Mouse (Mus musculus): ENCODE data around the gene Olfr1513.
"Not testable (repeated sequence)": the region's sequence is repeated elsewhere in the genome, so short reads cannot be mapped to it uniquely, and the experiment has no call there.

The Olfr1513 gene

DNA sequence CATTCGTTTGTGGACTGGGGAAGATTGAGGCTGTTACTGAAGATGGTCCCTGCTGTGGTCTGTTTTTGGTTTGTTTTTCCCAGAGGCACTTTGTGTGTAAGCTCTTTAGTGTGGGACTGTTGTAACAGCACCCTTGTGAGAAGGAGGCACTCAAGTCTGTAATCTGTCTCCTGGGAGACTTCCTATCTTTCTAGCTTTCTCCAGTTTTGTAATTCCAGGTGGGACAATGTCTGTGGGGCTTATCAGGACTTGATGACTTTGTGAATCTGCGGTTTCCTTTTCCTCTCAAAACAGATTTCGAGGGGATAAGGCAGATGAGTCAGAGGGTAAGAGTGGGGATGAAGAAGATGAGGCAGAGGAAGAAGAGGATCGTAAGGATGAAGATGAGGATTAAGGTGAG, at the start of gene Olfr1513:
TSS of gene Olfr1513 (minus strand) at position 101 of the 400 bp plus-strand sequence.
- ChIA-PET POLR2A (no interaction called here), CTCF (no interaction called here)

DNA sequence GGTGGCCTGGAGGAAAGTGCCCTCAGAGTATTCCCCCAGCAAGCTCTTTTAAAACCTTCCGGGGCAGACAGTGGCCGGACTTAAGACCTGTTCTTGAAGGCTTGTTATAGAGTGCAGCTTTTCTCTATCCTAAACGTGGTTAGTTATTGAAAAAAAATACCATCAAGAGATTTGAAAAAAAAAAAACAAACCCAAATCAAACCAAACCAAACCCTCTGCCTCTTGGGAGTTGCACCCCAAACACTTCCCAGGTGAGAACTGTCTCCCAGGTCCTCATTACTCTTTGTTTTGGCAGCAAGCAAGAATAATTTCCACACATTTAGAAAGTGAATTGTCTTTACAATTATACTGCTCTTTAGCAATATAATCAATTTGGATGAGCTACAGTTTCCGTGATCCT, 41.1 kb upstream of the Olfr1513 start, which contains the start of gene Olfr1511:
TSS of gene Olfr1511 (minus strand) at position 101 of the 400 bp plus-strand sequence.
- POLR2A ChIA-PET, result no interaction called here
- CTCF ChIA-PET, result no interaction called here

DNA sequence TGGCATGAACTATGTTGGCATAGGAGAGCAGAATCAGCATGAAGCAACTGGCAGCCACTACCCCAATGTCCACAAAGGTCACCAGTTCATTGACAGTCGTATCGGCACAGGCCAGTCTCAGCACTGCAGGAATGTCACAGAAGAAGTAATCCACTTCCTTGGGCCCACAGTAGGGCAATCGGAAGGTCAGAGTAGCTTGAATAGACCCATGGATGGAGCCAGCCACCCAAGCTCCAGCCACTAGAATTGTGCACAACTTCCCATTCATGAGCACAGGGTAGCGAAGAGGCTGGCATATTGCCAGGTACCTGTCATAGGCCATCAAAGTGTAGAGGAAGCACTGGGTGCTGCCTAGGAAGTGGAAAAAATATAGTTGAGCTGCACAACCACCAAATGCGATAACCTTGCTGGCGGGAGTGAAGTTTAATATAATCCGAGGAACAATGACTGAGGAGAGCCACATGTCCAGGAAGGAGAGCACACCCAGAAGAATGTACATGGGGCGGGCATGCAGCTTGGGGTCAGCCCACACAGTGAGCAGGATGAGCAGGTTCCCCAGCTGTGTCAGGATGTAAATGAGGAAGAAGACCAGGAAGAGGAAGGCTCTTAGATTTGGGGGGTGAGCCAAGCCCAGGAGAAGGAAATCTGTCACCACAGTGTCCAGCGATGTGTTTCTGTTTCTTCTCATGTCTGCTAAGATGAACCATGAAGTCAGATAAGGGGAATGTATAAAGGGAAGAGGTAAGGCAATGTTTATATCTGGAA, 34.1 kb upstream of the Olfr1513 start:
- POLR2A ChIA-PET, CTCF ChIA-PET: not testable (repeated sequence)

DNA sequence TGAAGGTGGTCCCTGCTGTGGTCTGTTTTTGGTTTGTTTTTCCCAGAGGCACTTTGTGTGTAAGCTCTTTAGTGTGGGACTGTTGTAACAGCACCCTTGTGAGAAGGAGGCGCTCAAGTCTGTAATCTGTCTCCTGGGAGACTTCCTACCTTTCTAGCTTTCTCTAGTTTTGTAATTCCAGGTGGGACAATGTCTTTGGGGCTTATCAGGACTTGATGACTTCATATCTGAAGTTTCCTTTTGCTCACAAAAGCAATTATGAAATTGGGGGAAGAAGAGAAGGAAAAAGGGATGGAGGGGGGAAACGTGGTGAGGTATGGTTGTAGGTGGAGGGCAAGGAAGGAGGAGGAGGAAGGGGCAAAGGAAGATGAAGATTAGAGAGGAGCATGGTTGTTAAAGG, 22.9 kb upstream of the Olfr1513 start, which contains the start of gene Olfr1512:
TSS of gene Olfr1512 (minus strand) at position 101 of the 400 bp plus-strand sequence.
- ChIA-PET CTCF (interaction anchor here in 1 of 4 experiments (0.7 kb wide), 1 partner anchor 24 kb away, joined by 4 read pairs; no protein-coding TSS in a partner anchor), POLR2A (interaction anchor here in 2 of 4 experiments (0.6 to 0.7 kb wide), 2 partner anchors 69 to 457 kb away, joined by 3 to 8 read pairs; no protein-coding TSS in a partner anchor)

DNA sequence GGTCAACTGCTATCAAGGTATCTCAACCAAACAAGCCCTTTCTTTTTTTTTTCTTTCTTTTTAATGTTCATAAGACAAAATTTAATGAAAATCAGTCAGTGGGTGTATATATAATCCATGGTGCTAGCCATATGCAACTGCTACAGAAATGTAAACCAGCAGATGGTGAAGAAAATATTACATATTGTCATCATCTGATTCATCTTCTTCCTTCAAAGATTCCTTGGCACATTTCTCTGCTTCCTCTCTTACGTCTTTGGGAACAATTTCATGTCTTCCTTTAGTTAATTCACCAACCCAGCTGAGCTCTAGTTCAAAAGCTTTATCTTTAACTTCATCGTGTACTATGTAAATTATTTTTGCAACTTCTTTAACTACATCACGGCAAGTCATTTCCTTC, 12.5 kb upstream of the Olfr1513 start:
- CTCF ChIA-PET, result no interaction called here
- POLR2A ChIA-PET, result no interaction called here

DNA sequence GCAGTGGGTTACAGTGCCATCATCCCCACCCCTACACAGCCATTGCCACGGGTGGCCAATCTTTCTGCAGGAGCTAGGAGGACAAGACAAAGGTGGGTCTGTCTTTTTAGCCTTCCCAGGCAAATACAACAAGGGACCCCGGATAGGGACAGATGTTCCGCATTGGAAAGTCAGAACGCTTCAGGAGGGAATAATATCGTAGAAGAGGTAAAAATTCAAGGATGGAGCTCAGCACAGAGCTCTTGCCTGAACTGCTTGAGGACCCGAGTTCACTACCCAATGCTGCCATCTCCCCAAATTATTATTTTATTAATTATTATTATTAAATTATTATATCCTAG, 16.7 kb downstream of the Olfr1513 start:
- ChIA-PET POLR2A (interaction anchor here (0.6 to 2.5 kb wide), 19 partner anchors 14 to 292 kb away, joined by 3 to 10 read pairs (median 3); partner anchors contain the start of genes Chd8 (in 2 of the 4), Hnrnpc (in 1 of the 4), Mettl3 (in 1 of the 4) and Rab2b (in 1 of the 4)), CTCF (interaction anchor here (0.5 to 2.0 kb wide), 22 partner anchors 9 to 437 kb away, joined by 3 to 9 read pairs (median 4); partner anchors contain the start of genes Hnrnpc (in 1 of the 4), Rab2b (in 1 of the 4), Sall2 (in 1 of the 4) and Tox4 (in 1 of the 4))

DNA sequence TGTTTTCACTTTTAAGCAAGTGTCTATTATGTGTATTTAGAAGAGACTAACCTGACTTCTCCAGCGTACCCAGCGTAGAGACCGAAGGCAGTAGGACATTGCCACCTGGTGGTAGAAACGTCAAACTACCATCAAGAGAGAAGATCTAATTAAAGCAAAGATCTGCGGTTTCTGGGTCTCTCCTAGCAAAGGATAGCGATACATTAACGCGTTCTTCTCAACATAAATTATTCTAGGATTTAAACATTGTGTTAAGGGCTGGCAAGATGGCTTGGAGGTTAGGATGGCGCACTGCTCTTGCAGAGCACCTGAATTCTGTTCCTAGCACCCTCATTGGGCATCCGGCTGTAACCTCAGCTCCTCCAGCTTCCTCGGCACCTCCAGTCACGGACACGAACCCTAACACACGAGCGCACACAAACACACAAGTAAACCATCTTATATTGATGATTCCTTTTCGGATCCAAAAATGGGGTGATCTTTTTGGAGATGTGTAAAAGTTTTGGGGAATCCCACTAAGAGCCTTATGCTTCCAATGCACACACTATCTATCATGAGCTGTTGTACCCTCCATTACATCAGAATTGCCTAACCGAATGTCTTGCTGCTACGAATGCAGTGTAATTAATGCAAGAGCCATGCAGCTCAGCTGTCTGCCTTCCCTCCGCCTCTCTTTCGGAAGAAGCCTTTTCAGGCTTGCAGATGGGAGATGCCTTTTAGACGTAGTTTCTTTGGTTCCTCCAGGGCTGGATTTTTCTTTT, 17.3 kb downstream of the Olfr1513 start:
- POLR2A ChIA-PET, result interaction anchor here (0.6 to 2.5 kb wide), 18 partner anchors 13 to 291 kb away, joined by 3 to 10 read pairs (median 3); partner anchors contain the start of genes Chd8 (in 2 of the 4), Hnrnpc (in 1 of the 4), Mettl3 (in 1 of the 4) and Rab2b (in 1 of the 4)
- CTCF ChIA-PET, result interaction anchor here (0.5 to 2.0 kb wide), 25 partner anchors 9 to 443 kb away, joined by 3 to 10 read pairs (median 4); partner anchors contain the start of genes Arhgef40 (in 1 of the 4), Rab2b (in 1 of the 4), Sall2 (in 1 of the 4) and Tox4 (in 1 of the 4)

DNA sequence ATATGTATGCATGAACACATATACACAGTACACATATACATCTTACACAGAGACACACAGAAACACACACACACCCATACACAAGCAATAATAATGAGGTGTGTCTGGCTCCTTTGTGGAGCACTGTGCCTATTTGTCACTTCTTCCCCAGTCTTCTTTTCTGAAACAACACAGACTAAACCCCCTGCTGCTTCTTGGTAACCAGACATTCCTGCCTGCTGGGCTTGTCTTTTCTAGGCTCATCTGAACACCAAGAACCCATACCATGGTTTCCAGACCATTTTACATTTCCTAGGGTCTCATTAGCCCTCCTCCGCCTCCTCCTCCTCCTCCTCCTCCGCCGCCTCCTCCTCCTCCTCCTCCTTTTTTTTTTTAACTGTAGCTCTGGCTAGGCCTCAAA, 24.0 kb downstream of the Olfr1513 start:
- CTCF ChIA-PET, result interaction anchor here in 1 of 4 experiments (1.0 kb wide), 1 partner anchor 13 kb away, joined by 5 read pairs; no protein-coding TSS in a partner anchor
- POLR2A ChIA-PET, result interaction anchor here in 1 of 4 experiments (0.6 to 1.9 kb wide), 3 partner anchors 9 to 28 kb away, joined by 4 to 6 read pairs (median 5); partner anchors contain the start of gene Mettl3

DNA sequence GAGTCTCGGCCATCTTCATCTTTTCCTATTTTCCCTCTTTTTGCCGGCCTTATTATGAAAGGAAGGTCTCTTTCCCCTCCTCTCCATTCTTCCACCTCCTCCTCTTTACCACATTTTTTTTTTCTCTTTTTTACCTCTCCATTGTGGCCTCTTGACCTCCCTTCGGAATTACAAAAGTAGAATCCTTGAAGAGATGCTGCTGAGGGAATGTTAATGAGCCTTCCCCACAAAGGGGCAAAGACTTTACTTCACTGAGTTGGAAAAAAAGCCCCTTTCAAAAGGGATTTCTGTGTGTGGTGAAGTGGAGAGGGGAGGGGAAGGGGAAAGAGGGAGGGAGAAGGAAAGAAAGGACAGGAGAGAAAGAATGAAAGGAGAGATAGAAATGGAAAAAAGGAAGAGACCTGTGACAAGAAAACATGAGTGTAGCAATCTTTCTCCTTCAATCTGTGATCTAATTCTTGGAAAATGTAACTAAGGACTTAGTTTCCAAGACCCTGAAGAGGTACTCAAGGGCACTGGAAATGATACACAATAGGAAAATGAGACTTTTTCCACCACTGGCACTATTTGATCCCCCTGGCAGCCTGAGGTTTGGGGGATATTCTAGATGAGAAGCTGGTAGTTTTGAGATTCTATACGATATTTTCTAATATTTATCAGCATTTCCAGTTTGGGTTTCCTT, 25.0 kb downstream of the Olfr1513 start:
- POLR2A ChIA-PET, result interaction anchor here in 3 of 4 experiments (0.7 to 0.9 kb wide), 3 partner anchors 52 to 273 kb away, joined by 3 read pairs; partner anchors contain the start of genes Hnrnpc (in 1 of the 3), Rab2b (in 1 of the 3) and Tox4 (in 1 of the 3)
- CTCF ChIA-PET, result interaction anchor here in 1 of 4 experiments (0.7 kb wide), 1 partner anchor 14 kb away, joined by 3 read pairs; no protein-coding TSS in a partner anchor

DNA sequence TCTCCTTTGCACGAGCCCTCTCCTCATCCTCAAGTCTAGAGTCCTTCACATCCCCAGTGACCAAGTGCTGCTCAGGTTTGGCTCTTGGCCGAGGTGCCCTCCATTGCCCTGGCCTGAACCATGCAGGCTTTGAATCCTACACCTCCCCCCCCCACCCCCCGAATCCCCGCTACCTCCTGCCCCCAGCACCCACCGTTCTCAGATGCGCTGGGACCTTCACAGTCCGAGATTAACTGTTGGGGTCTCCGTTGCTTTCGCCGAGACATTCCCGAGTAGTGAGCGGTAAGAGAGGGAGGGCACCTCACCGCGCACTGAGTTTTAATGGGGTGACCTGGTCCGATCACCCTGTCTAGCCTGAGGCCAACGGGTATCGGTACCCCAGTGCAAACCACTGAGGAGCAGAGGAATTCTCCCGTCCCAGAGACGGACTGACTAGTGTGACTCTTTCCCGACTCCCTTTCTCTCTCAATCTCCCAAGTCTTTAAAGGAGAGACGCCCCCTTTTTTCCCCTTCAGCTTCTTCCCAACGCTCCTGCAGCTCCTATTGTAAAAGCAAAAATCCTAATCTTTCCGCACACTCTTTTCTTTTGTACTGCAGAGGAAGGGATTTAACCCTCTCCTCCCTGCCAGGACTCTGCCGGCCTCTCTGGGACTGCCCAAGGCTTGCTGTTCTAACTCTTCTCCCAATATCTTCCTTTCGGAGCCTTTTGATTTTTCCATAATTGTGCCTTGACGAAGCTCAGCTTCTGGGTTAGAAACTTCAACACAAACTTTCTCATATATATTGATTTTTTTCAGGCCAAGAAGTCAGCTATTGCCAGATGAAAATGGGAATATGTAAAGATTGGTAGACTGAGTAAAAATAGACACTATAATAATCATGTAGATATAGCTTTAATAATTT, 28.0 kb downstream of the Olfr1513 start, which contains the start of gene Sall2:
TSS of gene Sall2 (minus strand) at position 853 of the 903 bp plus-strand sequence.
- ChIA-PET POLR2A (interaction anchor here in 3 of 4 experiments (0.5 to 2.4 kb wide), 8 partner anchors 10 to 212 kb away, joined by 3 to 8 read pairs (median 4); partner anchors contain the start of gene Mettl3 (in 1 of the 3)), CTCF (interaction anchor here in 3 of 4 experiments (0.7 to 1.1 kb wide), 5 partner anchors 11 to 49 kb away, joined by 3 read pairs; partner anchors contain the start of gene Tox4 (in 2 of the 3))

DNA sequence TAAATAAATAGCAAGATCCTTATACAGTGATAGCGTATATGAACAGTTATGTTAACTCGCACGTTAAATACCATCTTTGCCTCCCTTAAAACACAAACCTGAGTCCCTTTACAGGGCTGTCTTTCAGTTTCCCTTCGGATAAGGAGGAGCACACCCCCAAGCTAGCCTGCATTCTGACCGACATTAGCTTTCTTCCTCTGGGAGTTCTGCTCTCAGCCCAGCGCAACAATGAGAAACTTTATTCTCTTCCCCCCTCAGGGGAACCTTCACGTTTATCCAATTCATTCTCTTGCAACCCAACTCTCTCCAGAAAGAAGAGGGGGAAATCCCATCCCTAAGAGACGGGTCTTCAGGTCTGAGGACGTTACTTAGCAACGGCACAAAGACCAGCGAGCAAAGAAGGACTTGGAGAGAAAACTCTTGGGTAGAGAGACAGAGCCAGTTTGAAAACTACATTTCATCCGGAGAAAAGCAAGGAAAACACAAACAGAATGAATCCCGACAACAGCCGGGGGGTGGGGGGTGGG, 28.8 kb downstream of the Olfr1513 start:
- CTCF ChIA-PET, result interaction anchor here in 3 of 4 experiments (0.6 to 0.9 kb wide), 4 partner anchors 15 to 422 kb away, joined by 3 to 4 read pairs (median 3); partner anchors contain the start of gene Tox4 (in 1 of the 3)
- POLR2A ChIA-PET, result interaction anchor here in 3 of 4 experiments (0.6 to 2.4 kb wide), 5 partner anchors 11 to 95 kb away, joined by 3 to 8 read pairs (median 4); no protein-coding TSS in a partner anchor

DNA sequence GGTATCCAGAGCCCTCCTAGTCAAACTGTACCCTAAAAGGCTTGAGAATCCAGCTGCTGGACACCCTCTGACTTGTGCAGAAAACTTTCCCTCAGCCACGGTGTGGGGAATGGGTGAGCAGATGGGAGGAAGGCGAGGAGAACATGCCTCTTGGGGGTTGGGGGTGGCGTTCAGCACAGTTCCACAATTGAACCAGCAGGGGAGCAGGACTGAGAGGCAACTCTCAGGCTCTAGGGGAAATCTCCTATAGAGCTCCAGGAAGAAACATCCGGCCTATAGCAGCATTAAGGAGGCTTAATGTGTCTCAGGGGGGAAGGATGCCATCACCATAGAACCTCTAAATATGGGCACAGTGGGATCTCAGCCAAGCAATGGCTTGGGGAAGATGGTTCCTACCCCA, 30.3 kb downstream of the Olfr1513 start:
- CTCF ChIA-PET, result interaction anchor here (0.5 to 1.1 kb wide), 8 partner anchors 9 to 443 kb away, joined by 3 to 5 read pairs (median 3); no protein-coding TSS in a partner anchor
- POLR2A ChIA-PET, result interaction anchor here (0.6 to 2.5 kb wide), 5 partner anchors 9 to 303 kb away, joined by 3 to 9 read pairs (median 6); no protein-coding TSS in a partner anchor

DNA sequence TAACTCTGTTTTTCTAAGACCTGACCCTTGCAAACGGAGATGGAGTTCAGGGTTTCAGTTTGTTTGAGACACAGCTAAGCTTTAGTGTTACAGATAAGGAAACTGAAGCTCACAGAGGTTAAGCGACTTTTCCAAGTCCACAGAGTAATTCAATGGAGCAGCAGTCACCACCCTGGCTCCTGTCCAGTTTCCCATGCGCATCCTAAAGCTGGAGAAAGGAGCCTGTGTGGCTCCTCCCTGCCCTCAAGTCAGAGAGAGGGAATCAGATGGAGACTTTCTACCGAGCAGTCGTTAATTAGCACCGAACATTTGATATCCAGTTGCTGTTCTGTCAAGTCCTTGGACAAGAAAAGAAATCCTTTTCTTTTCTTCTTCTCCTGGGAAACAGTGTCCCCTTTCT, 36.8 kb downstream of the Olfr1513 start:
- POLR2A ChIA-PET, result interaction anchor here in 3 of 4 experiments (0.6 to 6.4 kb wide), 5 partner anchors 15 to 427 kb away, joined by 3 to 61 read pairs (median 4); partner anchors contain the start of genes Chd8 (in 1 of the 3), Hnrnpc (in 1 of the 3) and Mettl3 (in 1 of the 3)

DNA sequence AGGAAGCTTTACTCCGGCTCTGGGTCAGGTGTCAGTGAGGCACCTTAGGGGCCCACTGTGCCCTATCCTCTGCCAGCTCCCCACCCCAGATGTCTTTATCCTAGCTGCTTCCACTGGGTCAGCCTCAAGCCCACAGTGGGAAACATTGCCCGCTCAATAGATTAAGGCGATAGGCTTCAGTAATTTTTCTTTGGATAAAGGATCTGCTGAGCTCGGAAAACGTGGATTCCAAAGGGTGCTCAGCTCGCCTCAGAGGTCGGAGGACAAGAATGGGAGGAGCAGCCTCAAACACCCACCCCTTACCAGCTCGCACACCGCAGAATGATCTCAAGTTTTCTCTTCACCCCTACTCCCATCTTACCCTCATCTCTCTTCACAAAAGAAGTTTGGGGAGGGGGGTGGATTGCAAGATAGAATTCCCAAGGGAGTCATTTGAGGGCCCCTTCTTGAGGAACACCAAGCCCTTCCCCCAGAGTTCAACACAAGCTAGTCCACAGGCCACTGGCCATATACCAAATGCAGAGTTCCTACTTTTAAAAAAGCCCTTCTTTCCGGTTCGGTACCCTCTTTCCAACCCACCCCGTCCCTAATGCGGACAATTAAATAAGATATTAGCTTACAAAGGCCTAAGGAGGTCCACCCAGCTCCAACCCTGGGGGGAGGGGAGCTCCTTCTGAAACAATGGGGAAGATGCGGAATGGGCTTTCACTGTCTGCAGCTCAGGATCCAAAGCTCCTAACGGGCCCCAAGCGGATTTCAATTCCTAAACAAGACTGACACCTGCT, 39.6 kb downstream of the Olfr1513 start:
- ChIA-PET POLR2A (interaction anchor here in 3 of 4 experiments (0.5 to 6.4 kb wide), 45 partner anchors 9 to 433 kb away, joined by 3 to 74 read pairs (median 5); partner anchors contain the start of genes Hnrnpc (in 3 of the 3), Mettl3 (in 3 of the 3), Rab2b (in 3 of the 3) and Tox4 (in 3 of the 3)), CTCF (interaction anchor here (0.5 to 2.1 kb wide), 28 partner anchors 9 to 527 kb away, joined by 3 to 12 read pairs (median 4); partner anchors contain the start of genes Rab2b (in 3 of the 4), Sall2 (in 2 of the 4), Tox4 (in 2 of the 4) and Hnrnpc (in 1 of the 4))

More for the DNA sequence above, 36.8 kb downstream of the Olfr1513 start:
- CTCF ChIA-PET, result interaction anchor here in 3 of 4 experiments (0.7 to 1.2 kb wide), 4 partner anchors 13 to 205 kb away, joined by 3 to 6 read pairs (median 4); no protein-coding TSS in a partner anchor
